Mouse (Mus musculus): ENCODE results near the gene Cdc42ep4. TPM values are rescaled to one million over a fixed set of nuclear protein-coding genes. Genes with fewer than 3 reads are reported as not detected.

The Cdc42ep4 gene
- total and polyA plus RNA-seq, 2 experiments from 2014 or later: 75.4 to 102 TPM

GRCm38 (mm10) chr11:113711061-113711460 lies 40.6 kb downstream of the Cdc42ep4 start:
- Histone ChIP-seq H3K36me3 (ENCODE audit: insufficient read depth) (no peaks in the 10 kb centered on the region; the same call in 1 of the 2 replicates), H3K27ac (ENCODE audit: low read depth, low read length) (no peak overlapping the region), H3K9me3 (ENCODE audit: low read length) (no peaks in the 10 kb centered on the region), H3K9ac (no peak overlapping the region), H3K27me3 (ENCODE audit: insufficient read depth, low read length) (no peaks in the 10 kb centered on the region), H3K4me2 (ENCODE audit: low read depth) (no peak overlapping the region), H3K4me1 (ENCODE audit: insufficient read depth) (peaks cover 8% of the 10 kb centered on the region; the same call in 1 of the 2 replicates), H3K4me3 (ENCODE audit: low read depth, low read length) (no peak overlapping the region)
- ATAC-seq (no peak), DNase-seq (no peak)
- no peak for TF ChIP-seq CTCF (IDR thresholded peaks at IDR 0.05; ENCODE audit: low read depth)
- WGBS: 62% methylated on average over 1 of the region's 1 CpGs

DNA sequence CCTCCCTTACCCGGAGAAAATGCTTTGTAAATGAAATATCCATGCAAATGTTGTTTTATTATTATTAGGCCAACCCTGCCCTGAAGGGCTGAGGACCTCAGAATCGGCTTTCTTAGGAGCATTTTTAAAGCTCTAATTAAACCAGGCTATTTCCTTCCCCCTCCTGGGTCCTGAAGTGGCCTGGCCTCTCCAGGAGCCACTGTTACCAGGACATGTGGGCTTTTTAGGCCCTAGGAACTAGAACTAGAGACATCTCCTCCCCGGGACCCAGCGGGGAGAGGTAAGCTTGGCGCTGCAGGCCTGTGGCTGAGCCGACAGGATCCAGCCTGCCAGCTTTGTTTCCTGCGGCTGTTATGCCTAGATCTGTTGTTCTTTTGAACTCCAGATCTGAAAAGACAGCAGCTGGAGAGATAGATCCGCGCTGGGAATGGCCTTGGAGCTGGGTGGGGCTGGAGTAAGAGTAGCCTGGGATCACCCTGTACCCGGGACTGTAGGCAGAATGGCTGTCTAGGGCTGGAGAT lies 41.4 kb downstream of the Cdc42ep4 start:
- 4% methylated on average over 10 of the region's 10 CpGs for WGBS
- TF ChIP-seq CTCF (IDR thresholded peaks at IDR 0.05; ENCODE audit: low read depth): no peak
- peak; percentile 42 for DNase-seq
- H3K27me3 ChIP-seq (ENCODE audit: insufficient read depth, low read length): no peaks in the 10 kb centered on the region
- no peak overlapping the region for H3K4me2 ChIP-seq (ENCODE audit: low read depth)
- peak overlapping the region; percentile 35 for H3K27ac ChIP-seq (ENCODE audit: low read depth, low read length)
- no peaks in the 10 kb centered on the region for H3K9me3 ChIP-seq (ENCODE audit: low read length)
- peak; percentile 55 for ATAC-seq
- H3K4me3 ChIP-seq (ENCODE audit: low read depth, low read length): no peak overlapping the region
- H3K4me1 ChIP-seq (ENCODE audit: insufficient read depth): peaks cover 8% of the 10 kb centered on the region; the same call in 1 of the 2 replicates
- H3K9ac ChIP-seq: peak overlapping the region; percentile 31
- H3K36me3 ChIP-seq (ENCODE audit: insufficient read depth): no peaks in the 10 kb centered on the region; the same call in 1 of the 2 replicates

- no peak for TF ChIP-seq CTCF (IDR thresholded peaks at IDR 0.05; ENCODE audit: low read depth)
- 7% methylated on average over 11 of the region's 11 CpGs for WGBS
- H3K4me1 ChIP-seq (ENCODE audit: insufficient read depth): peaks cover 8% of the 10 kb centered on the region; the same call in 1 of the 2 replicates
- H3K4me2 ChIP-seq (ENCODE audit: low read depth): no peak within 1 kb of the TSS
- H3K4me3 ChIP-seq (ENCODE audit: low read depth, low read length): no peak within 1 kb of the TSS
- peak within 1 kb of the TSS; percentile 35 for H3K27ac ChIP-seq (ENCODE audit: low read depth, low read length)
- no peaks in the 10 kb centered on the region; the same call in 1 of the 2 replicates for H3K36me3 ChIP-seq (ENCODE audit: insufficient read depth)
- ATAC-seq (peak; percentile 42), DNase-seq (peak; percentile 20)
- H3K27me3 ChIP-seq (ENCODE audit: insufficient read depth, low read length): no peaks in the 10 kb centered on the region
- H3K9me3 ChIP-seq (ENCODE audit: low read length): no peaks in the 10 kb centered on the region
- H3K9ac ChIP-seq: peak within 1 kb of the TSS; percentile 31
These were observed 41.9 kb downstream of the Cdc42ep4 start, which contains the start of gene Cpsf4l for GRCm38 (mm10) chr11:113709731-113710256. Gene Cpsf4l (minus strand): TSS chr11:113710017.

- H3K27ac ChIP-seq (ENCODE audit: low read depth, low read length): no peak overlapping the region
- no peaks in the 10 kb centered on the region; the same call in 1 of the 2 replicates for H3K36me3 ChIP-seq (ENCODE audit: insufficient read depth)
- no peaks in the 10 kb centered on the region for H3K9me3 ChIP-seq (ENCODE audit: low read length)
- peaks cover 8% of the 10 kb centered on the region; the same call in 1 of the 2 replicates for H3K4me1 ChIP-seq (ENCODE audit: insufficient read depth)
- no peaks in the 10 kb centered on the region for H3K27me3 ChIP-seq (ENCODE audit: insufficient read depth, low read length)
- H3K9ac ChIP-seq: no peak overlapping the region
- H3K4me2 ChIP-seq (ENCODE audit: low read depth): no peak overlapping the region
- TF ChIP-seq CTCF (IDR thresholded peaks at IDR 0.05; ENCODE audit: low read depth): no peak
- no peak overlapping the region for H3K4me3 ChIP-seq (ENCODE audit: low read depth, low read length)
- DNase-seq: no peak
- ATAC-seq: no peak
- 27% methylated on average over 13 of the region's 15 CpGs for WGBS
These were observed 42.4 kb downstream of the Cdc42ep4 start for GRCm38 (mm10) chr11:113709272-113709671.

GRCm38 (mm10) chr11:113708629-113709213 lies 43.0 kb downstream of the Cdc42ep4 start:
- no peak for DNase-seq
- no peak for ATAC-seq
- Histone ChIP-seq H3K4me2 (ENCODE audit: low read depth) (no peak overlapping the region), H3K27ac (ENCODE audit: low read depth, low read length) (no peak overlapping the region), H3K4me1 (ENCODE audit: insufficient read depth) (peaks cover 8% of the 10 kb centered on the region; the same call in 1 of the 2 replicates), H3K9me3 (ENCODE audit: low read length) (no peaks in the 10 kb centered on the region), H3K9ac (no peak overlapping the region), H3K4me3 (ENCODE audit: low read depth, low read length) (no peak overlapping the region), H3K36me3 (ENCODE audit: insufficient read depth) (no peaks in the 10 kb centered on the region; the same call in 1 of the 2 replicates), H3K27me3 (ENCODE audit: insufficient read depth, low read length) (no peaks in the 10 kb centered on the region)
- 60% methylated on average over 19 of the region's 19 CpGs for WGBS
- TF ChIP-seq CTCF (IDR thresholded peaks at IDR 0.05; ENCODE audit: low read depth): no peak

DNA sequence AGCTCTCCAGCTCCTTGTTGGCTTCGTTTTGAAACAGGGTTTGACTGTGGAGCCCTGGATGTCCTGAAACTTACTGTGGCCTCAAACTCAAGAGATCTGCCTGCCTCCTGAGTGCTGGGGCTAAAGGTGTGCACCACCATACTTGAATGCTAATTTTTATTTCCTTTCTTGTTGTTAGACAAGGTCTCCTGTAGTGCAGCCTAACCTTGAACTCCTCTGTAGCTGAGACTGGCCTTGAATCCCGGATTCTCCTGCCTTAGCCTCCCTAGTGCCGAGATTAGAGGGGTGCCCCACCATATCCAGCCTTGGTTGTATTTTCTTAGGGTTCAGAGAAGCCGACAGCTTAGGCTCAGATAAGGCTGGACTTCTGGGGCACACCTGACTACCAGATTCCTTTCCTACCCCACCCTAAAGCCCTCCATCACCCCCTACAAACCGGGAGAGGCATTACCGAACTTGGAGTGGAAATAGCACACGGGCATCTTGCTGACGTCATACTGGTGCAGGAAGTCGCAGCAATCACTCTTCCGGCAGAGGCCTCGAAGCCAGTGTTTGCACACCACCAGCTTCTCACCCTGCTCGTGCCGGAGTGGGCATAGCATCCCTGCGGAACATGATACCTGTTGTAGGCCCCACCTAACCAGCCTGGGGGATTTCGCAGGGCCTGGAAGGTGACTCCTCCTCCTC lies 45.6 kb downstream of the Cdc42ep4 start:
- H3K4me2 ChIP-seq (ENCODE audit: low read depth): no peak overlapping the region
- no peaks in the 10 kb centered on the region for H3K27me3 ChIP-seq (ENCODE audit: insufficient read depth, low read length)
- no peak for TF ChIP-seq CTCF (IDR thresholded peaks at IDR 0.05; ENCODE audit: low read depth)
- H3K9ac ChIP-seq: no peak overlapping the region
- DNase-seq (no peak), ATAC-seq (no peak)
- H3K4me1 ChIP-seq (ENCODE audit: insufficient read depth): peaks cover 8% of the 10 kb centered on the region; the same call in 1 of the 2 replicates
- peaks cover 3% of the 10 kb centered on the region; the same call in 1 of the 2 replicates for H3K36me3 ChIP-seq (ENCODE audit: insufficient read depth)
- H3K4me3 ChIP-seq (ENCODE audit: low read depth, low read length): no peak overlapping the region
- no peaks in the 10 kb centered on the region for H3K9me3 ChIP-seq (ENCODE audit: low read length)
- no peak overlapping the region for H3K27ac ChIP-seq (ENCODE audit: low read depth, low read length)
- 85% methylated on average over 15 of the region's 15 CpGs for WGBS

Data from forebrain, postnatal 0 days (tissue).